8 mouse cellular contexts compared by ENCODE assay signal in the genomic region with DNA sequence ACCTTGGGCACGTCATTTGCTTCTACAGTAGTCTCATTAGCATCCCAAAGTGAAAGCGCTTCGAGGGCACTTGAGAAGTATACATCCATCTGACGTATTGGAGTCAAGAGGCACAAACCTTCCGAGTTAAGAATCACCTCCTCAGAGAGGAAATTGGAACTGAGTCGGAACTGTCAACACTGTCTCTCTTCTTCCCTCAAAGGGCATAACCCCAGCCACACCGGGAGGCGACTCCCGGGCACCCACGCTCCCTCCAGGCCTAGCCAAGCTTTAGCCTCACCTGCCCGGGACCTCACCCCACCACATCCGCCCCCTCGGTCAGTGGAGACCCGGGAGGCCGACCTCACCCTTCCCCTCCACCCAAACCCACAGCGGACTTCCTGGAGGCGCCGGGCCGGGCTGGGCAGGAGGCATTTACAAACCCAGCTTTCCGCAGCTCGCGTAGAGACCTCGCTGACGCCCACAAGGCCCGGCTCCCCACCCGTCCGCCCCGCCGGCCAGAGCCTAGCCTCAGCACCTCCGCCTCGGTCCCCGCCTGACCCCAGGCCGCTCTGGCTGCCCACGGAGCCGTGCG. TPM values are rescaled to one million over a fixed set of nuclear protein-coding genes. Genes with fewer than 3 reads are reported as not detected.
DNase-seq lines count a peak whose midpoint lies in the region; ATAC-seq and TF ChIP-seq lines count a peak whose summit lies in the region.

No protein-coding gene starts in this region.

- peak; percentile 6 to 21 for DNase-seq in layer of hippocampus, adult 8-10 months (ENCODE audit: low spot score in 2 of 2)
- DNase-seq in layer of hippocampus, postnatal 25 days (ENCODE audit: extremely low spot score in 1 of 2, low spot score in 1 of 2) = no peak
- peak; percentile 43 for DNase-seq in MN1 (ENCODE audit: low spot score)
- no peak for DNase-seq in right cerebral cortex, postnatal 14 days
- no peak for DNase-seq in left cerebral cortex, postnatal 10 days (ENCODE audit: extremely low spot score in 1 of 2, low spot score in 2 of 2)

- peaks cover 13% of the 10 kb centered on the region for H3K27me3 ChIP-seq in erythroblast, embryonic 14.5 days (ENCODE audit: control insufficient read depth)
- no peaks in the 10 kb centered on the region for H3K27me3 ChIP-seq in intestine, postnatal 0 days (replicated peaks; ENCODE audit: control insufficient read depth, insufficient read depth, low read length)
- no peaks in the 10 kb centered on the region for H3K27me3 ChIP-seq in midbrain, embryonic 16.5 days (ENCODE audit: control insufficient read depth, insufficient read depth, low read depth, low read length)

- H3K4me3 ChIP-seq in erythroblast, embryonic 14.5 days (replicated peaks) = peak overlapping the region; percentile 98
- peak overlapping the region; percentile 98 for H3K4me3 ChIP-seq in intestine, postnatal 0 days (ENCODE audit: low read depth, low read length)
- peak overlapping the region; percentile 82 for H3K4me3 ChIP-seq in midbrain, embryonic 16.5 days (ENCODE audit: low read depth, low read length)

- no peaks in the 10 kb centered on the region for H3K9me3 ChIP-seq in erythroblast, embryonic 14.5 days (ENCODE audit: control insufficient read depth, low read length)
- no peaks in the 10 kb centered on the region for H3K9me3 ChIP-seq in intestine, postnatal 0 days (ENCODE audit: control insufficient read depth)
- H3K9me3 ChIP-seq in midbrain, embryonic 16.5 days (replicated peaks; ENCODE audit: control insufficient read depth, low read length, poor library complexity, severe bottlenecking) = no peaks in the 10 kb centered on the region

- intact Hi-C loops in left cerebral cortex, postnatal 10 days (cut with DNase I) = no loop called here

- peak overlapping the region; percentile 92 for H3K9ac ChIP-seq in intestine, postnatal 0 days (ENCODE audit: low read depth, low read length)
- H3K9ac ChIP-seq in midbrain, embryonic 16.5 days (ENCODE audit: low read depth, low read length) = peak overlapping the region; percentile 90

- ATAC-seq in intestine, postnatal 0 days = peak; percentile 44
- ATAC-seq in midbrain, embryonic 16.5 days = no peak

- H3K4me2 ChIP-seq in intestine, postnatal 0 days (replicated peaks; ENCODE audit: low read depth) = peak overlapping the region; percentile 83
- H3K4me2 ChIP-seq in midbrain, embryonic 16.5 days (ENCODE audit: low read length) = peak overlapping the region; percentile 80

- peaks cover 43% of the 10 kb centered on the region for H3K4me1 ChIP-seq in erythroblast, embryonic 14.5 days (ENCODE audit: control insufficient read depth)
- peaks cover 3% of the 10 kb centered on the region; the same call in 1 of the 2 replicates for H3K4me1 ChIP-seq in intestine, postnatal 0 days (replicated peaks; ENCODE audit: control insufficient read depth, insufficient read depth, low read length)
- H3K4me1 ChIP-seq in midbrain, embryonic 16.5 days (ENCODE audit: control insufficient read depth, insufficient read depth, low read length) = peaks cover 11% of the 10 kb centered on the region

- no peak for TF ChIP-seq CTCF in intestine, postnatal 0 days (IDR thresholded peaks at IDR 0.05; ENCODE audit: low read depth)

- peaks cover 5% of the 10 kb centered on the region for H3K36me3 ChIP-seq in erythroblast, embryonic 14.5 days (ENCODE audit: control insufficient read depth)
- no peaks in the 10 kb centered on the region for H3K36me3 ChIP-seq in intestine, postnatal 0 days (ENCODE audit: control insufficient read depth, insufficient read depth)
- no peaks in the 10 kb centered on the region for H3K36me3 ChIP-seq in midbrain, embryonic 16.5 days (ENCODE audit: control insufficient read depth, insufficient read depth, low read length)

- H3K27ac ChIP-seq in intestine, postnatal 0 days (ENCODE audit: low read depth, low read length) = peak overlapping the region; percentile 91
- peak overlapping the region; percentile 82 for H3K27ac ChIP-seq in midbrain, embryonic 16.5 days (ENCODE audit: low read length)

- under 1% methylated on average over 36 of the region's 36 CpGs for WGBS in intestine, postnatal 0 days
- WGBS in midbrain, embryonic 16.5 days = under 1% methylated on average over 36 of the region's 36 CpGs

RNA-seq across cellular contexts. Expression of a gene that starts 0.4 kb away (rescaled TPM):
- 10 to 100 TPM; 59.7 to 67.4 (median 63.0) TPM for total RNA-seq in layer of hippocampus, adult 8-10 months (2022)
- total RNA-seq in layer of hippocampus, postnatal 25 days (2021) = 10 to 100 TPM; 54.6 to 60.2 TPM
- 0.17 and 0.56 TPM in 2 replicates for polyA plus RNA-seq in erythroblast, embryonic 14.5 days (2012)
- polyA plus RNA-seq in intestine, postnatal 0 days (2015; fragmentation: Nextera tagmentation; extraction: Ambion mirVana) = 107 and 108 TPM in 2 replicates
- 73.8 and 76.3 TPM in 2 replicates for polyA plus RNA-seq in midbrain, embryonic 16.5 days (2015; fragmentation: Nextera tagmentation; extraction: Ambion mirVana)
- 10 to 100 TPM; 64.6 to 74.9 TPM for total RNA-seq in left cerebral cortex, postnatal 10 days (2021)

RNA-seq across cellular contexts. Expression of a gene that starts 1.1 kb away (rescaled TPM):
- 100 to 1,000 TPM; 187 to 266 (median 218) TPM for total RNA-seq in layer of hippocampus, adult 8-10 months (2022)
- total RNA-seq in layer of hippocampus, postnatal 25 days (2021) = 100 to 1,000 TPM; 173 to 185 TPM
- polyA plus RNA-seq in erythroblast, embryonic 14.5 days (2012) = not detected in 2 replicates
- polyA plus RNA-seq in intestine, postnatal 0 days (2015; fragmentation: Nextera tagmentation; extraction: Ambion mirVana) = 8.7 and 9.5 TPM in 2 replicates
- 130 and 145 TPM in 2 replicates for polyA plus RNA-seq in midbrain, embryonic 16.5 days (2015; fragmentation: Nextera tagmentation; extraction: Ambion mirVana)
- 100 to 1,000 TPM; 139 to 153 TPM for total RNA-seq in left cerebral cortex, postnatal 10 days (2021)

Comparison
In these comparisons a context has a peak if more than half of its experiments do, and no peak if none do; other contexts are left out.
1. DNase-seq: peak in layer of hippocampus, adult 8-10 months (2 of 2) and MN1 (single experiment); none in layer of hippocampus, postnatal 25 days (0 of 2), right cerebral cortex, postnatal 14 days (single experiment) and left cerebral cortex, postnatal 10 days (0 of 2).
2. Peak in every context shown above with its lines, with median percentiles within 50 percentile points of each other: H3K4me3 ChIP-seq.